Mouse (Mus musculus): ENCODE data around the gene Acsbg1.

Gene Acsbg1

DNA sequence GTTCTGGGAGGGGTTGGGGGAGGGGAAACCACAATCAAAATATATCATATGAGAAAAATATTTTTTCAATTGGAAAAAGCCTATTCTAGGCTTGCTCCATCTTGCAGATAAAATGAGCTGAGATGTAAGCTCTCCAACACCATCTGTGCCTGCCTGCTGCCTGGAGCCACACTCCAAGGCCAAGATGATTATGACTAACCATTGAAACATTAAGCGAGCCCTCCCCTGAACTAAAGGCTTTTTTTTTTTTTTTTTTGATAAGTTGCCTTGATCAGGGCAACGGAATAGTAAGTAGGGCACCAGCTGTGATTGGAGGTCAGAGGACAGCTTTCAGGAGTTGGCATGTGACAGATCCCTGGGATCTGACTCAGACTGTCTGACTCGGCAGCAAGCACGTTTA is 6.8 kb upstream of the Acsbg1 start:
- no peak for DNase-seq (ENCODE audit: low spot score)

DNA sequence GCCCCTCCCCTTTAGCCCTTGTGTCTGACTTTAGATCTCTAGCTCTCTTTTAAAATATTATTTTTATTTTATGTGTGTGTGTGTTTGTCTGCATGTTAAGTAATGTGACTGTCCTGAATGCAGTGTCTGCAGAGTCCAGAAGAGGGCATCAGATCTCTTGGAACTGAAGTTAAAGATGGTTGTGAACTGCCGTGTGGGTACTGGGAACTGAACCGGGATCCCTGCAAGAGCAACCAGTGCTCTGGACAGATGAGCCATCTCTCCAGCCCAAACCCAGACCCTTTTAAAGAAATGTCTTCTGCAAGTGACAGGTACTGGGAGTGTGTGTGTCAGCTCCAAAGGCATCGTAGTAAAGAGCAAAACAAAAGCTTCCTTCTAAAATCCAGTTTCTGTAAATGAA is 4.4 kb upstream of the Acsbg1 start:
- no peak for DNase-seq (ENCODE audit: low spot score)

DNA sequence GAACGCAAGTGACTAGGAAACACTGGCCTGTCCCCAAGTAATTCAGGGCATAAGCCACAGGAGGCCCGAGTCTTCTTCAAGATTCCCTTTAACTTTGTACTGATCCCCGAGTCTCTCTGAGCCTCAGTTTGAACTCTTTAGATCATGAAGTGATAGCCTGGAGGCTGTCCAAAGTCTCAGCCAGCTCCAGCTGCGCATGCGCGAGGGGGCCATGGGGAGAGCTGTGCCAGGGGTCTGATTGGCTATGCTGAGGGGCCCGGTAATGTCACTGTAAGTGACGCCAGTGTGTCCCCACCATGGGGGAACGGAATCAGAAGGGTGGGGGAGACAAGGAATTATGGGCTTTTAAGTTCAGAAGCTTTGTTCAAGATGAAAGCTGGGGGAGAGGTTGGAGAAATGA is 2.7 kb upstream of the Acsbg1 start:
- no peak for DNase-seq (ENCODE audit: low spot score)

DNA sequence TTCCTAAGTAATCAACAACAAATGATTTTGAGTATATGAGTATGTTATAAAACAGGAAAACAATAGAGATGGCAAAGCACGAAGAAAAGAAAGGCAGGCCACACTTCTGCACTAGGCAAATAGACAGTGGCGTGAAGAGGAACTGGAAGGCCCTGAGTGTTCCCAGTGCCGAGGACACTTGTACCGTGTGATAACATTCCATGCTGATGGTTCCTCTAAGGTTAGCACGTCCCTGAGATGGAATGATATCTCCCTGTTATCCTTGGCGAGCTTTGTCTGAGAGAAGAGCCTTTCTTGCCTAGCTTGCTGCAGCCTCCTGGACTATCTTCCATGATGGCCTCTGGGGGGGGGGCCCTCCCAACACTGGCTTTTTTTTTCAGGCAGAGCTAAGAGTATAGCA is 2.9 kb downstream of the Acsbg1 start:
- no peak for DNase-seq (ENCODE audit: low spot score)

DNA sequence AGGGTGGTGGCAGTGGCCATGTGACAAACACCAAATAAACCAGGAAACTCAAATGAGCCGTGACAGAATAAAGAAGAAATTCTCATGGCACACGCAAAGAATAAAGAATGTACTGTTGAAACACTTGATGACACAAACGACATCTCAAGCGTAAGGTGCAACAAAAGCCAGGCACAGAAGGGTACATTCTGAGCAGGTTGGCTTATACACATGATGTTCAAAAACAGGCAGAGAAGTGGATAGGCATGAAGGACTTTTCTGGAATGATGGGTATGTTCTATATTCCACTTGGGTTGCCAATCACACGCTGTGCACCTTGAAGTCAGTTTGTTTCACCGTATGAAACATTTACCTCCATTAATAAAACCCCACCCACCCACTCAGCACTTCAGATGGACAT is 5.3 kb downstream of the Acsbg1 start:
- no peak for DNase-seq (ENCODE audit: low spot score)

DNA sequence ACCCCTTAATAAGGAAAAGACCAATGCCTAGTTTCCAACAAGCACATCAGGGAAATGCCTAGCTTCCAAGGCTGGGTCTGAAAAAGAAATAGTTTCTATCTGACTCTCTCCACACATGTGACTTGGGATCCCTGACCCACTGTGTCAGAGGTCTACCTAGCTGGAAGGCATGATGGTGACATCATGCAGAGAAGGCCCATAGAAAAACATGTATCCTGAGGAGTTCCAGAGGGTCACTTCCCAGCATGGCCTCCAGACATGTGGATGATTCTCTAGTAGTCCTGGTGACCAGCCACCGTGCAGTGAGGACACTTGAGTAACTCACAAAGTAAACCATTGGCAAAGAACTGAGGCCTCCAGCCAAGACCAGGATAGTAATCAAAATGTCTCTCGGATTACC is 5.8 kb downstream of the Acsbg1 start:
- DNase-seq (ENCODE audit: low spot score) = no peak

DNA sequence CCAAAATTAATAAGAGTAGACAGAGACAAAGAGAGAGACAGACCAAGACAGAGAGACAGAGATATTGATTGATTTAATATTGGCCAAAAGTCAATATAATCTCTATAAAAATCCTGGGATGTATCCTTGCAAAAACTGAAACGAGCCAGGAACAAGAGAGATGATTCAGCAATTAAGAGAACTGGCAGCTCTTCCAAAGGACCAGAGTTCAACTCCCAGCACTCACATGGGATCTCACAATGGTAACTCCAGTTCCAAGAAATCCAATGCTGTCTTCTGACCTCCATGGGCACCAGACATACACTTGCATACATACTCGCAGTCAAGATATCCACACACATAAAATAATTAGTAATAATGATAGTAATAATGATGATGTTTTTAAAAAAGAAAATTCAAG is 8.9 kb downstream of the Acsbg1 start:
- DNase-seq (ENCODE audit: low spot score) = no peak

DNA sequence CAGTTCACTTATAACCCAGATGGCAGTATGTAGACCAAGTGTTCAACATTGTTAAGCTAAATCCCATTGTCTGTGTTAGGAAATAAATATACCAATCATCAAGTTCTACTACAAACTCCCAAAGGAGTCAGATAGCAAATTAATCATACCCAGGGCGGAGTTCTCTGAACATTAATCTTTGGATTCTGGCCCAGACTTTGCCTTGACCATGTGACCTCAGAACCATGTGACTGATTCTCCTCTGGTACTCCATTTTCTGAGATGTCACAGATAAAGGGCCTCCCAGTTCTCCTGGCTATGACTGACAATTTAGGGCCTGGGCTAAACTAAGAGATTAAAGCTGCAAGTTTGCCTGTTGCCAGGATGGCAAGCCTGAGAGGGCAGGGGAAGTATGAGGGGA is 12.3 kb downstream of the Acsbg1 start:
- DNase-seq (ENCODE audit: low spot score) = no peak

DNA sequence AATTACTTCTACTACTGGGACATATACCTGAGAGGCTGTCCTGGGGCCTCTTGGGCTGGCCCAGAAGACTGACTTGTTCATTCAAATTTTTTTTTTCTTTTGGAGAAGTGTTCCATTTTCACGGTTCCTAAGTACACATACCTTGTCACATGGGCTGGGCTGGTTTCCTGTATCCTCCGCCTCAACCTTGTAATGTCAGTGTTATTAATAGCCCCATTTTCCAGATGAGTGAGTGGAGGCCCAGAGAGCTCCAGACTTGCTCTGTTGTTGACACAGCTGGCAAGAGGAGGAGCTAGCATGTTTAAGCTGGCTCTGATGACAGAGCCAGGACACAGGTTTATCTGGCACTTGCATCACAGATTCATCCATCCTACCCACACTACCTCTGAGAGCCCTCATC is 14.2 kb downstream of the Acsbg1 start:
- DNase-seq (ENCODE audit: low spot score) = no peak

DNA sequence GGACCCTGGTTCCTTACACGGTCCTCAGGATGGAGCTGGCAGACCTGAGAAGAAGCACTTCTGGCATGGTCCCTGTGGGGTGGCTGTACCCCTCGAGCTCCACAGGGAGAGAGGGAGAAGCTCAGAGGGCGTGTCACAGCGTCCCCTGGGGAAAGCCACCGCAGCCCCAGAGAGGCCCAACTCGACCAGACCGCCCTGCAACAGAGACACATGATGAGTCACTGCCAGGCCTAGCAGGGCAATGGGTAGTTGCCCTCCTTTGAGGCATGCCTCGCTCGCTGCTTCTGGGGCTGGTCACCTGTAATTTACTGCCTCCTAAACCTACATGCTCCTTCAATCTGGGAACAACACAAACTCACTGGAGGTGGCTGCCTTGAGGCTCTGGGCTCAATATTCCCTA is 15.4 kb downstream of the Acsbg1 start:
- DNase-seq (ENCODE audit: low spot score) = no peak

DNA sequence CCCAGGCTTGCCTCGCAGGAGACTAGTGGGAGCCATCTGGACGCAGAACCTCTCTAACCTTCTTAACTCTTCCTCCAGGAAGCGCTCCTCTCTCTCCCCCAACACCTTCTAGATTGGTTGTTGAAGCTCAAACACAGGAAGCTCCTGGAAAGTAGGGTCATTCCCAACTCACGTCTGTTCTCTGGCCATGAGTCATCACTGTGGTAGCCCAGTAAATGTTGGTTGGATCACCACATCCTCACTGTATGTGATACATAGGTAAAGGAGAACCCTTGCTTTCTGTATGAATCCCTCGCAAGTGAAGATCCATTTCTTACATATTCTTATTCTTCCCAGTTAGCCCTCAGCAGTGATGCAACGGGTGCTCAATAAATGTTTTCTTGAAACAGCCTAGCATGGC is 16.1 kb downstream of the Acsbg1 start:
- DNase-seq (ENCODE audit: low spot score) = no peak

DNA sequence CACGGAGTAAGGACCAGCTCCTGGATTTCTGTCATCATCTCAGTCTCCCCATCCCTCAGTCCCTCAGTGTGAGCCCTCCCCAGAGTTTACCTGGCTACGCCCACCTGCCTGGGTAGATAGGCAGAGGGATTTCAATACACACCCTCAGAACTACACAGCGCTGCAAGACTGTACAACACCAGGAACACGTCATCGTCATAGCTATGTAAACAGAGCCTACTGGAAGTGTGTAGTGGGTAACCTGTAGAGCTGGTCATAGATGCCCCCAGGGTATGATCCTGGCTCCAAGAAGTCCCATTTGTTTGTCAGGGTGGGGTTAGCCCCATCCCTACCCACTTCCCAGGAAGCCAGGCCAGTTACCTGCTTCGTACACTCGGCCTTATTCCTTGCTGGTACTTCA is 18.5 kb downstream of the Acsbg1 start:
- no peak for DNase-seq (ENCODE audit: low spot score)

DNA sequence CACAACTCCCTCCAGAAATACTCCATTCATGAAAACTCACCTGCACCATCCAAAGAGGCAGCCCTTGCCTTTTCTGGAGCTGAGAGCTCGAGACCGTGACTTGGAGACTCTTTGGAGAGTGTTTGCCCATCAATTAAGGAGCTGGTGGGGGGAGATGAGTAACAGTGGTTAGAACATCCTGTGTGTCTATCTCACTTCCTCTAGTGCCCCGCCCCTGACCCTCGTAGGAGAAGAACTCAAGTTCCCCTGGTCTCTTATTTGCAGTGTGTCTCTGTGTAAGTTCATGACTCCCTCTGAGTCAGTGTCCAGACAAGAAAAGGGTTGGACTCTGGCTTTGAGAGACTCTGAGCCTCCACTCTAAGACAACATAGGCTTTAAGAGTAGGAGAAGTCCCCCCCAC is 19.1 kb downstream of the Acsbg1 start:
- DNase-seq (ENCODE audit: low spot score) = no peak

DNA sequence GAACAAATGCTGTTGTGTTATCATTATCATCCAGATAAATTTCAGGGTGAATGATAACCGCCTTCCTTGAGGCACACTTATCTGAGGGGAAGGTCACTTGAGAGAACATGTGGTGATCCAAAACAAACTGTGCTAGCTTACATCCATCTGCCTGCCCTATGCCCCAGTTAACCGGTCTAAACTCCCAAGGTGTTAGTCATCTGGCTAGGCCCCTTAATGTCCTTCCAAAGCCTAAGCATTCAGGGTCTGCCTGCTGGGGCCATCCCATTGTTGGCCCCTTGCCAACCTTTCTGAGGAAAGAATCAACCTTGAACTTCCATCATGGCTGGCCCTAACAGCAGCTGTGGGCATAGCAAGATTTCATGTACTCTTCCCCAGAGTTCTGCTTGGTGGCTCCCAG is 19.5 kb downstream of the Acsbg1 start:
- DNase-seq (ENCODE audit: low spot score) = no peak

DNA sequence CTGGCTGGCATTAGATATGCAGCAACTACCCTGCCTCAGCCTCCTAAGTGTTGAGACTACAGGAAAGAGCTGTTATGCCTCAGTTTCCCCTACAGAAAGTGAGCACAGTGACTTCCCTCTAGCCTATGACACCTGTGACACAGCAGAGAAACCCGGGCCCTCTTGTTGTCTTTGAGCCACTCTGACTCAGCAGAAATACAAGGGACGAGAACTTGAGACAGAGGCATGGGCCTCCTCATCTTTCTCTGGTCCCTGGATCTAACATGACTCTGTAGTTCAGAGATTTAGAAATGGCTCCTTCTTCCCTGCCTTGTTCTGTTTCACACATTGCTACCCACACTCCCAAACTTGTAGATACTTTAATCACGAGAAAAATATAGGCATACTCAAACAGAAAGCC is 20.1 kb downstream of the Acsbg1 start:
- DNase-seq (ENCODE audit: low spot score) = no peak

DNA sequence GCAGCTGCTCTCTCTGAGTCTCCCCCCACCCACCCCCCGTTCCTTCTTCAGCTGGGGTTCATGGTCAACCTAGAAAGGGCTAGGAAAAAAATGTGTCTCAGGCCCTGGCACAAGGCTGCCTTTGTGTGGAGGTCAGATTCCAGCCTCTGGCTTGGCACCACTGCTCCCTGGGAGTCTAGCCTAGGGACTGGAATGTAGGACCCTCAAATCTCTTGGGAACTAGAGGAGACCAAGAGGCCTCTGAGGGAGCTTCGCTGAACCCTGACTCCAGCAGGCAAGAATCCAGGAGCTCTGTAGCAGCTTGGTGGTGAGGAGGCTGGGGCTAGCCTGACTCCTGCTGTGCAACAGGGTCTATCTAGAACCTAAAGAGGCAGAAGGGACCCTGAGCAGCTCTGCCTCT is 22.5 kb downstream of the Acsbg1 start:
- no peak for DNase-seq (ENCODE audit: low spot score)

DNA sequence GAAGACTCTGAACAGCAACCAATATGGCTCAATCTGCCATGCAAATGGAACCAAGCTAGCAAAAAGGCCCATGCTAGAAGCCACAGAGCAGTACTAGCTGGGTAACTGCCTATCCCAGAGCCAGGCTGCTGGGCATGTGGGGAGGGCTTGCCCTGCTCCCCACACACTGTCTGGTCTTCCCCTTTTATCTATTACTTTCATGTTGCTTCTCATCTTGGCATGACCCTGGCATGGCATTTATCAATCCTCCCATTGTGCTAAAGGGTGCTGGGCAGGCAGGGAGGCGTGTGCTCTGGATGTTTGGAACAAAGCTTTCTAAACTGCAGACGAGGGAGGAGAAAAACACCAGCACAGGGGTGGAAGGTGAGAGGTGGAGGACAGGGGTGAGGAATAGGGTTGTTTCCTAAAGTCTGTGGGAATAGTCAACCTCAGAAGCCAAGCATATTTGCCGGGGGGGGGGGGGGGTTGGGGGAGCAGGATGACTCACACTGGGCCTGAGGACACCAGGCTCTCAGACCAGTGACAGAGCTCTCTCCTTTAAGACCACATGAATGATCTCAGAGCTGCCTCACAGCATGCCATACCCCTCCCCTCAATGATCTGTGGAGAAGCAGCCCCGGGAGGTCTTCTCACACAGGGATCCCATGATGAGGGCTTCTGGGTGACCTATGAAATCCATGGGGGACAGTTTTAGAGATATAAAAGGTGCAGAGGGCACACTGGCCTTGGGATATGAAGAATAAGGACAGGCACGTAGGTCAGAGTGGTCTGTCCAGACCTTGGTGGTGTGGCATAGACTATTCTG is 24.0 kb downstream of the Acsbg1 start:
- DNase-seq (ENCODE audit: low spot score) = no peak

DNA sequence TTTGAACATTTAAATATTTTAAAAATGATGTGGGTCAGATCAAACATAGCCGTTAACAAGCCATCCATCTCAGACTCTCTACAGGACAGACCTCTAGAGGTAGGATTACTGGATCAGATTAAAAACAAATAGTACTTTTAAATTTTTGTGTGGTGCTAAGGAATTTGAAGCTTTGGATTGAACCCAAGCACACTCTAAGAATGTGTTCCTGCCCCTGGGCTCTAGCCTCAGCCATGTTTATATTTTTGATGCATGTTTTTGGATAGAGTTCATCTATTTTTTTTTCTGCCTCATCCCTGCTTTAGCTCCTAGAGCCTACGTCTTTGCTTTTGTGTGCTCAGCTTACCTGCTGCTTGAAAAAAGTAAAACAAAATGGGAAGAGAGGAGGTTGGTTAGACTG is 28.3 kb downstream of the Acsbg1 start:
- DNase-seq (ENCODE audit: low spot score) = no peak

DNA sequence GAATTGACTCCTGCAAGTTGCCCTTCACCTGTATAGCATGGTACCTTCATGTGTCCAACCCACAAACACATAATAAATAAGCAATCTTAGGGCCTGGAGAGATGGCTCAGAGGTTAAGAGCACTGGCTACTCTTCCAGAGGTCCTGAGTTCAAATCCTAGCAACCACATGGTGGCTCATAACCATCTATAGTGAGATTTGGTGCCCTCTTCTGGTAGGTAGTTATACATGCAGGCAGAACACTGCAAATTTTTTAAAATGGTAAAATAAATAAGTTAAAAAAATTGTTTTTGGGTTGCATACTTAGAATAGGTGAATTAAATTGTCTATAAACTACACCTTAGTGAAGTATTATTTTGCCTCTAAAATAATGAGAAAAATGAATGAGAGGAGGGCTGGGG is 30.8 kb downstream of the Acsbg1 start:
- DNase-seq (ENCODE audit: low spot score) = no peak

DNA sequence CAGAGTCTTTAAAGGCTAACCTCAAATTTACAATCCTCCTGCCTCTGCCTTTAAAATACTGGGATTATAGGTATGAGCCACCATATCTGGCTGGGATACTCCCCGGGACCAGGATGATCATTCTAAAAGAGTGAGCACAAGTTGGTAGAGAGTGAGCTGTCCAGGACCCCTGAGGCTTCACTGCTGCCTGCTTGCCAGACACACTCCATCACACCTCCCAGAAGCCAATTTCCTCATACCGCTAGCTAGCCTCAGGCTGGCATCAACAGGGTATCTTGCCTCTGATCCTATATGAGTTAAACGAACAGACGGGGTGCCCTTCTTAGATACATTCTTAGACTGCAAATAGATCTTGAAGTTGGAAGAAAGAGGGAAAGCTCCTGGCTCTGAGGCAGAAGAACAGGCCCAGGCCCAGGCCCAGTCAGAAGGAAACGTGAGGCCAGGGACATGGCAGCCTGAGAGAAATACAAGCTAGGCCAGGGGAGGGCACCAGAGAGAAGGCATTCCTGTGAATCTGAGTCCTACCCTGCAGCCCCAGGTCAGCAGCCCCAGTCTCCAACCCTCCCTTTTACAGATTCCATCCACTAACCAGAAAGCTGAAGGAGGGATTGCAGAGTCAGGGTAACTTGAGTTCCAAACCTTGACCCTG is 31.9 kb downstream of the Acsbg1 start:
- no peak for DNase-seq (ENCODE audit: low spot score)

DNA sequence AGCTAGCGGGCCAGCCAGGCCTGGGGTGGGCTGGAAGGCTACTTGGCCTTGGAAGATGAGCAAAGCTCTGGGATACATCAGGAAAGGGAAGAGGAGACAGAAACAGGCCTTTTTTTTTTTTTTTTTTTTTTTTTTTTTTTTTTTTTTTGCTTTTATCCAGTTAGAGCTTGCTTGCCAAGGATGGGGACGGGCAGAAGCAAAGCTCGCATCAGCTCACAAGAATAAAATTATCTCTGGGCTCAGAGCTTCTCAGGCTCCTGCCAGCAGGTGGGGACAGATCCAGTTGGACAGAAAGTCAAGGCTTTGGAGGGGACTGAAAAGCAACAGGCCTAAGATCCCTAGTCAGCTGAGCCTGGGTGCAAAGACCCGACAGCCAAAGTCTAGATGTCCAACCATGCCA is 32.9 kb downstream of the Acsbg1 start:
- no peak for DNase-seq (ENCODE audit: low spot score)

DNA sequence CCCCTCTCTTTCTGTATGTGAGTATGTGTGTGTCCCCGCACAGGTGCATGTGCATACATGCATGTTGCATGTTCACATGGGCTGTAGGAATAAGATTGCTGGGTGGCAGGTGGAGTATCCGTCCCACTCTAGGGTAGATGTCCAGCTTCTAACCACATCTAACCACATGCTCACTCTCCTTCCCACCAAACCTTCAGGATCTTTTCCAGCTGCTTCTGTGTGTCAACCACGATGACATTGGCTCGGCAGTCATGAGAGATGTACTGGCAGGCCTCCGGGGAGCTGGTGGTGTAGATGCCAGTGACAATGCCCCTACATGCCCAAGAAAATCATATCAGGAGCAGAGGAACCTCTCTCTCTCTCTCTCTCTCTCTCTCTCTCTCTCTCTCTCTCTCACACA is 34.4 kb downstream of the Acsbg1 start:
- DNase-seq (ENCODE audit: low spot score) = no peak

DNA sequence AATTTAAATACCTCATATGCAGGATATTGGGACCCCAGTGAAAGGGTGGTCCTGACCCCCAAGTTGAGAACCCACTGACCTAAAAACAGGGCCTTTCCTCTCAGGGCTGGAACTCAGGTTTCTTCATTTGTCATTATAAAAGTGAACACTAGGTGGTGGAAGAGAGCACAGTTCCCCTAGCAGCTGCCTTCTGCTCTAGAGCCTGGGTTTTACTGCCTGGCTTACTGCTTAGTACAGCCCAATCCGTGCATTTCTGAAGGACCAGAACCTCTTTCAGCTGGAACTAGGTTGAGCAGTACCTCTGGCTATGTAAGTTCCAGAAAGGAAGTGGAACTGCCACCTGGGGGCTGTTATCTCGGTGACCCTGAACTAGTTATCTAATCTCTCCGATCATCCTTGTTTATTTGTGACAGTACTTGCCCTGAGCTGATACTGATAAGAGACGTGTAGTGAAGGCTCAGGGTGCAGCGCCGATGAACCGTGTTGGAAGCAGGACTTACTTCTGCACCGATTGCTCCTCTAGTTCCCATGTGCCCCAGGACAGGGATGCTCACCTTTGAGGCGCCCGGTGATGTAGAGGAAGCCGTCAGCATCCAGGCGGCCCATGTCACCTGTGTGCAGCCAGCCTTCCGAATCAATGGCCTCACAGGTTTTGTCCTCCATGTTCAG is 47.4 kb downstream of the Acsbg1 start:
- DNase-seq (ENCODE audit: low spot score) = no peak

DNA sequence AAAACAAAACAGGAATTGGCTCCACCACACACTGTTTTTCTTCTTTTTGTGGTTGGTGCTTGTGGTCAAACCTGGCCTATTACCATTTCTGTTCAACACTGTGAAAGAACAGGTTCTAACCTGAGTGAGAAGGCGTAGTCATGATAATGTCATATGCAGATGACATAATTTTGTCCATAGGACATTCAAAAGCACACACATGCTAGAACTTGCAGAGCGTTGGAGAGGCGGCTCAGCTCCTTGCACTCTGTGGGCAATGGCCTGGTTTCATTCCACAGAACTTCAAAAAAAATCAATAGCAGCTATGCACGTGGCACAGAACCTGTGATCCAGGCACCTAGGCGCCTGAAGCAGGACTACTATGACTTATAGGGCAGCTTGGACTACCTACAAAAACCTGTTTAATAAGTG is 48.9 kb downstream of the Acsbg1 start:
- no peak for DNase-seq (ENCODE audit: low spot score)

Data from spleen, adult 12 weeks (tissue).